In the genomic region with DNA sequence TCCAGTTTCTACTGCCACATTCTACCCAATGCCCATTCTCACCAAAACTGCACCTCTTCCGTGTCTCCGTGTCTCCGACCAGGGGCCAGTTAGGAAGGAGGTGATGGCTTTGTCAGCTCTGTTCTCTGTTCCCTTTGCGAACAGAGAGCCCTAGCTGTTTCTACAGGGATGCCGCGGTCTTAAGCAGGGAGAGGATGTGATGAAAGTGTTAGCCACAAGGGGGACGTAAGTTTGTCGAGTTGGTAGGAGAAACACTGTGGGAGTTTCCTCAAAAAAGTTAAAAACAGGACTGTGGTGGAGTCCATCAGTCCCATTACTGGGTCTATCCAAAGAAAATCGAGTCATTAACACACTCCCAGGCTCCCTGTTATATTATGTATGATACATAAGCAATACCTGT, we compare ENCODE assay signal across 9 mouse cellular contexts.
DNase-seq lines count a peak whose midpoint lies in the region; ATAC-seq and TF ChIP-seq lines count a peak whose summit lies in the region.
"Had no signal": no experiment of that assay in that cellular context is flagged by ENCODE, and none has a peak within 500 bp of the region (broad histone marks: within the 10 kb centered on the region; RNA-seq: fewer than 3 reads in every experiment).

No protein-coding gene starts in this region.

- peak; percentile 57 for TF ChIP-seq CTCF in layer of hippocampus, adult 2 months (conservative IDR thresholded peaks at IDR 0.05)
- TF ChIP-seq CTCF in E14TG2a.4 (conservative IDR thresholded peaks at IDR 0.05; ENCODE audit: low read length), result peak; percentile 21

- no peaks in the 10 kb centered on the region for H3K9me3 ChIP-seq in E14TG2a.4 (ENCODE audit: low read length)

- H3K36me3 ChIP-seq in E14TG2a.4 (ENCODE audit: insufficient read depth, low read length), result no peaks in the 10 kb centered on the region

- no peaks in the 10 kb centered on the region for H3K27me3 ChIP-seq in E14TG2a.4 (ENCODE audit: insufficient read depth, low read length)

- no peak overlapping the region for H3K27ac ChIP-seq in layer of hippocampus, adult 2 months

- peaks cover 3% of the 10 kb centered on the region; the same call in 1 of the 2 replicates for H3K4me1 ChIP-seq in E14TG2a.4 (replicated peaks; ENCODE audit: low read depth, low read length)

- no peak for DNase-seq in layer of hippocampus, adult 2 months (ENCODE audit: low spot score in 2 of 2)
- DNase-seq in layer of hippocampus, adult 11-12 months (ENCODE audit: low spot score), result no peak
- peak; percentile 35 for DNase-seq in CD4-positive helper T cell, adult 2 months (ENCODE audit: low read depth, low spot score)
- DNase-seq in naive thymus-derived CD4-positive, alpha-beta T cell, adult 2 months (ENCODE audit: low read depth), result peak; percentile 49
- no peak for DNase-seq in urinary bladder, postnatal 4 days (ENCODE audit: low spot score in 2 of 2)
- DNase-seq: lung, postnatal 10 days had no signal

- ATAC-seq in erythroblast, adult 5-6 weeks (replicated peaks; ENCODE audit: low FRiP score, poor library complexity, severe bottlenecking), result no peak

- no peak overlapping the region for H3K4me3 ChIP-seq in layer of hippocampus, adult 2 months
- H3K4me3 ChIP-seq in E14TG2a.4 (replicated peaks; ENCODE audit: low read length), result no peak overlapping the region
- H3K4me3 ChIP-seq: erythroblast, embryonic 14.5 days had no signal

Comparison
In these comparisons a context has a peak if more than half of its experiments do, and no peak if none do; other contexts are left out.
1. DNase-seq: peak in CD4-positive helper T cell, adult 2 months (single experiment) and naive thymus-derived CD4-positive, alpha-beta T cell, adult 2 months (single experiment); none in layer of hippocampus, adult 2 months (0 of 2), layer of hippocampus, adult 11-12 months (single experiment) and urinary bladder, postnatal 4 days (0 of 2).